ENCODE assay signal across 18 mouse cellular contexts in the genomic region with DNA sequence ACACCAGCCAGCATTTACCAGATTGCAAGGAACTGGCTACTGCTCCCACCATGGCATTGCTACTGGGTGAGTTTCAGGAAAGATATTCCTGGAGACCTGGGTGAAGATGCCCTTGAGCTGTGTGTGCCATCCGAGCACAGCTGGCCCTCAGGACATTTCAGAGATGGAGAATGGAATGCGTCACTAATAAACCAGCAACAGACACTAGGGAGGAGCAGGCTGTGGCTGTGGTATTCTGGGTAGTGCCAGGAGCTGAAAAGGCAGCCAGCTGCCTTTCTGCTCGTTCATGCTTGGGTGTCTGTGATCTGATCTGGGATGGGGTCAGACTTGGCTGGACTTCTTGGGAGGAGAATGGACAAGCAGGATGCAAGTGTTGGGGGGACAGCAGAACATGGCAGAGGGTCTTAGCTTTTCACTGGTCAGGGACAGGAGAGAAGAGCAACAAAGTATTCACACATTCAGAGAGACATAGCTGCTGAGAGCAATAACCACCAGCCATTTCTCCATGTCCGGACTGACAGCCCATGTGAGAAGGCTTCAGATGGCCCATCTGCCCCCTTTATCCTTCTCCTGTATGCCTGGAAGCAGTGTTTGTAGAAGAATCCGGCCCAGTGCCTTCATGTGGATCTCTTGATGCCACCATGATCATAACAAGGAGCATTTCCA. TPM values are rescaled to one million over a fixed set of nuclear protein-coding genes. Genes with fewer than 3 reads are reported as not detected.
DNase-seq lines count a peak whose midpoint lies in the region; ATAC-seq and TF ChIP-seq lines count a peak whose summit lies in the region.
"Had no signal": no experiment of that assay in that cellular context is flagged by ENCODE, and none has a peak within 500 bp of the region (broad histone marks: within the 10 kb centered on the region; RNA-seq: fewer than 3 reads in every experiment).

No protein-coding gene starts in this region.

- no peaks in the 10 kb centered on the region for H3K9me3 ChIP-seq in forebrain, embryonic 16.5 days (ENCODE audit: control insufficient read depth, low read length)
- no peaks in the 10 kb centered on the region for H3K9me3 ChIP-seq in midbrain, embryonic 15.5 days
- H3K9me3 ChIP-seq: embryonic facial prominence, embryonic 13.5 days had no signal

- H3K9ac ChIP-seq in forebrain, embryonic 16.5 days (replicated peaks; ENCODE audit: low read depth, low read length): no peak overlapping the region
- H3K9ac ChIP-seq in midbrain, embryonic 15.5 days: no peak overlapping the region
- H3K9ac ChIP-seq: embryonic facial prominence, embryonic 13.5 days; lung, embryonic 14.5 days had no signal

- H3K27me3 ChIP-seq in cerebellum, adult 2 months (ENCODE audit: control insufficient read depth, insufficient read depth, low read length): no peaks in the 10 kb centered on the region
- H3K27me3 ChIP-seq in forebrain, embryonic 16.5 days (replicated peaks; ENCODE audit: control insufficient read depth, insufficient read depth, low read length): peaks cover 37% of the 10 kb centered on the region
- H3K27me3 ChIP-seq in midbrain, embryonic 15.5 days (replicated peaks): no peaks in the 10 kb centered on the region
- H3K27me3 ChIP-seq: embryonic facial prominence, embryonic 13.5 days had no signal

- no peaks in the 10 kb centered on the region for H3K4me1 ChIP-seq in cerebellum, adult 2 months (ENCODE audit: control insufficient read depth, insufficient read depth, low read length)
- H3K4me1 ChIP-seq in forebrain, embryonic 16.5 days (replicated peaks; ENCODE audit: control insufficient read depth, insufficient read depth, low read length): peaks cover 19% of the 10 kb centered on the region
- 0 out of 2 replicates have a peak, but pooled peaks cover 6% of the 10 kb centered on the region for H3K4me1 ChIP-seq in midbrain, embryonic 15.5 days

- TF ChIP-seq POLR2A in cerebellum, adult 2 months (IDR thresholded peaks at IDR 0.05; ENCODE audit: borderline replicate concordance, insufficient read depth, low read length): no peak

- 22% methylated on average over 5 of the region's 5 CpGs for WGBS in cerebellum, adult 2 months
- WGBS in forebrain, embryonic 16.5 days: 33% methylated on average over 5 of the region's 5 CpGs
- 55% methylated on average over 5 of the region's 5 CpGs for WGBS in midbrain, embryonic 15.5 days

- peak overlapping the region; percentile 4 for H3K4me2 ChIP-seq in forebrain, embryonic 16.5 days (ENCODE audit: low read length)
- no peak overlapping the region for H3K4me2 ChIP-seq in midbrain, embryonic 15.5 days
- H3K4me2 ChIP-seq: embryonic facial prominence, embryonic 13.5 days; lung, embryonic 14.5 days had no signal

- H3K4me3 ChIP-seq in cerebellum, adult 2 months (replicated peaks; ENCODE audit: insufficient read depth, low read depth, low read length): no peak overlapping the region
- no peak overlapping the region for H3K4me3 ChIP-seq in forebrain, embryonic 16.5 days (replicated peaks; ENCODE audit: low read length)
- H3K4me3 ChIP-seq in midbrain, embryonic 15.5 days: no peak overlapping the region
- H3K4me3 ChIP-seq: embryonic facial prominence, embryonic 13.5 days had no signal

- no peak for TF ChIP-seq CTCF in cerebellum, adult 2 months (IDR thresholded peaks at IDR 0.05; ENCODE audit: borderline replicate concordance, insufficient read depth, low read depth, low read length)

- no peak overlapping the region for H3K27ac ChIP-seq in cerebellum, adult 2 months (ENCODE audit: insufficient read depth, low read length)
- peak overlapping the region; percentile 62 for H3K27ac ChIP-seq in forebrain, embryonic 16.5 days (ENCODE audit: low read length)
- H3K27ac ChIP-seq in midbrain, embryonic 15.5 days: peak overlapping the region; percentile 39
- H3K27ac ChIP-seq: embryonic facial prominence, embryonic 13.5 days; stomach, postnatal 0 days had no signal

- no peak for ATAC-seq in forebrain, embryonic 16.5 days
- ATAC-seq in midbrain, embryonic 15.5 days (replicated peaks): no peak
- ATAC-seq: inflammation-experienced regulatory T-cells, adult 6 months had no signal

- DNase-seq in cerebellum, postnatal 10 days: peak; percentile 45 to 47
- no peak for DNase-seq in cerebellum, adult 2 months
- peak; percentile 14 for DNase-seq in layer of hippocampus, adult 9-11 months
- no peak for DNase-seq in layer of hippocampus, adult 11-12 months (ENCODE audit: low spot score)
- DNase-seq in right cerebral cortex, adult 2 months (ENCODE audit: low spot score in 2 of 2): no peak
- no peak for DNase-seq in lung, postnatal 10 days
- DNase-seq: adrenal gland, adult 8-10 months; cerebellum, postnatal 36 days; heart, adult 18-20 months; kidney, postnatal 10 days; liver; lung, embryonic 14.5 days; spleen, adult 18-20 months had no signal

- no peaks in the 10 kb centered on the region for H3K36me3 ChIP-seq in forebrain, embryonic 16.5 days (ENCODE audit: control insufficient read depth, insufficient read depth)
- no peaks in the 10 kb centered on the region for H3K36me3 ChIP-seq in midbrain, embryonic 15.5 days (replicated peaks)
- H3K36me3 ChIP-seq: embryonic facial prominence, embryonic 13.5 days had no signal

RNA-seq across cellular contexts. Expression of gene Card11, which starts 60.0 kb away (rescaled TPM):
- 0.25 and 0.44 TPM in 2 replicates for polyA plus RNA-seq in cerebellum, adult 2 months (2012; rRNA removed)
- 0.05 TPM in 1 of 2 replicates, not detected in the other for polyA plus RNA-seq in forebrain, embryonic 16.5 days (2015; fragmentation: Nextera tagmentation; extraction: Ambion mirVana)
- 0.17 and 0.19 TPM in 2 replicates for polyA plus RNA-seq in midbrain, embryonic 15.5 days (2015; fragmentation: Nextera tagmentation; extraction: Ambion mirVana)

Comparison
In these comparisons a context has a peak if more than half of its experiments do, and no peak if none do; other contexts are left out.
1. DNase-seq: peak in cerebellum, postnatal 10 days (2 of 2) and layer of hippocampus, adult 9-11 months (single experiment); none in cerebellum, adult 2 months (0 of 2), layer of hippocampus, adult 11-12 months (single experiment), right cerebral cortex, adult 2 months (0 of 2) and lung, postnatal 10 days (single experiment).